Mouse (Mus musculus) limb, embryonic 12.5 days (tissue): Measurements from ENCODE around the gene Trim29. TPM values are rescaled to one million over a fixed set of nuclear protein-coding genes. Genes with fewer than 3 reads are reported as not detected.

Source experiments
- ATAC-seq: fragments of 200-750 bp; cut with Nextera tagmentation; 2 replicates; pipeline ENCODE4 v1.8.0; 2017; ENCODE audit warnings: low read depth, moderate TSS enrichment; ENCODE audit not compliant: insufficient number of reproducible peaks, insufficient read depth, low FRiP score, low TSS enrichment
- H3K27ac ChIP-seq: fragments of 300-500 bp; sonication (generic); 2 replicates; pipeline ENCODE4 v1.5.1; 2016; ENCODE audit warnings: mild to moderate bottlenecking, moderate library complexity
- H3K27me3 ChIP-seq: fragments of 300-500 bp; sonication (generic); 2 replicates; pipeline ENCODE4 v1.6.1; 2016; ENCODE audit warnings: mild to moderate bottlenecking, moderate library complexity
- H3K36me3 ChIP-seq: fragments of 300-500 bp; sonication (generic); 2 replicates; pipeline ENCODE4 v1.6.1; 2016; ENCODE audit warnings: mild to moderate bottlenecking, moderate library complexity
- H3K4me1 ChIP-seq: fragments of 300-500 bp; sonication (generic); replicated peaks from 2 replicates; pipeline ENCODE4 v1.6.1; 2016
- H3K4me2 ChIP-seq: fragments of 300-500 bp; sonication (generic); 2 replicates; pipeline ENCODE4 v1.6.1; 2016; ENCODE audit warnings: mild to moderate bottlenecking, moderate library complexity
- H3K4me3 ChIP-seq: fragments of 300-500 bp; sonication (generic); replicated peaks from 2 replicates; pipeline ENCODE4 v1.5.1; 2016; ENCODE audit warnings: mild to moderate bottlenecking
- H3K9ac ChIP-seq: fragments of 300-500 bp; sonication (generic); replicated peaks from 2 replicates; pipeline ENCODE4 v1.6.1; 2016; ENCODE audit warnings: mild to moderate bottlenecking, moderate library complexity
- H3K9me3 ChIP-seq: fragments of 300-500 bp; sonication (generic); 2 replicates; pipeline ENCODE4 v1.6.1; 2016; ENCODE audit warnings: mild to moderate bottlenecking, moderate library complexity
- WGBS: fragments of 180-500 bp; shearing (Covaris S2); methylation state at CpG from one replicate; pipeline ENCODE4 v1.1.7; 2016; 5-methylcytosine and 5-hydroxymethylcytosine counted together
- polyA plus RNA-seq: library from polyadenylated mRNA; unstranded; fragments of >200 nt; fragmentation: Nextera tagmentation; extraction: Ambion mirVana; gene quantifications from 2 replicates; pipeline ENCODE4 v1.2.1, GENCODE M21; 2016

Gene Trim29
- polyA plus RNA-seq, 1 experiment from 2014 or later, result 11.1 TPM

DNA sequence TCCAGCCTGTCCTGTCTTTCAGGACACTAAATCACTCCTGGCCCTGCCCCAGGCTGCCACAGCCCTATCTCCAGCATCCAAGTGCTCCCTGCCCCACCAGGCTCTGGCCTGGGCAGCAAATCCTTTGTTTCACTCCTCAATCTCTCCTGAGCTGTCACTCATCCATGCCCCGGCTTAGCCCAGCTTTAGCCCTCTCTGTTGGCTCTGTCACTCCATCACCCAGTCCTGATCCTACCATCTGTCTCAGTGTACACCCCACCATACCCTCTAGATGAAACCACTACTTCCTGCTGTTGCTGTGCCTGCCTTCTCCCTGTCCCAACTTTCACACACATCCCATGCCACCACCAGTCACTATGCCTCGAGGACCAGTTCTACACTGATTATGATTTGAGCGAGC is 73.8 kb downstream of the Trim29 start:
- Histone ChIP-seq H3K9me3 (no peaks in the 10 kb centered on the region), H3K27me3 (no peaks in the 10 kb centered on the region), H3K4me1 (no peaks in the 10 kb centered on the region), H3K36me3 (no peaks in the 10 kb centered on the region), H3K9ac (no peak overlapping the region), H3K27ac (no peak overlapping the region), H3K4me2 (no peak overlapping the region), H3K4me3 (no peak overlapping the region)
- ATAC-seq, result no peak
- 76% methylated on average over 3 of the region's 3 CpGs for WGBS

Other genes with a start within 250 kb of the Trim29 start
- gene Arhgef12, start 203.6 kb upstream of the Trim29 start, polyA plus RNA-seq, result 14.8 and 16.9 TPM in 2 replicates
- 8.9 and 11.8 TPM in 2 replicates for gene Tmem136, start 194.3 kb upstream of the Trim29 start, polyA plus RNA-seq
- not detected in 2 replicates for gene Pou2f3, start 100.5 kb upstream of the Trim29 start, polyA plus RNA-seq
- 100 and 102 TPM in 2 replicates for gene Oaf, start 70.9 kb upstream of the Trim29 start, polyA plus RNA-seq